Mouse (Mus musculus): ENCODE data around the gene Itih5. TPM values are rescaled to one million over a fixed set of nuclear protein-coding genes. Genes with fewer than 3 reads are reported as not detected.

The Itih5 gene
- polyA plus RNA-seq, 1 experiment from 2014 or later: 3.7 TPM

DNA sequence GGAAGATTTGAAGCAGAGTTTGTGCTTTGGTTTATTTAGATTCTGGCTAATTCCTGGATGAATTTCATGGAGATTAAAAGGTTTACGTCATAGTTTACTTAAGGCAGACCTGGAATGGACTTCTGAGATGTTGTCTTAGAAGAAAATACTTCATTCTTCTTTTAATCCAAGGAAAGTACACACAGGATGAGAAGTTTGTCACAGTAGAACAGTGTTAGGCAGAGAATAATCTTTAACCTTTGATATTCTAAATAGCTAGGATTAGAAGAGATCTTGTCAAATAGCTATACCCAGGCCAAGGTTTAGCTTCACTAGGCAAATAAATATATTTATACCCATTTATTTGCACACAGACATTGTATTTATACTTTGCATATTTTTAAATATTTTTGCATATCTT is 73.5 kb downstream of the Itih5 start:
- H3K4me2 ChIP-seq (ENCODE audit: low read depth, low read length, severe bottlenecking): no peak overlapping the region
- H3K36me3 ChIP-seq (ENCODE audit: control insufficient read depth, insufficient read depth, low read length): no peaks in the 10 kb centered on the region
- DNase-seq (ENCODE audit: low spot score) (no peak), ATAC-seq (replicated peaks; ENCODE audit: low FRiP score) (no peak)
- H3K4me3 ChIP-seq (ENCODE audit: low read depth, low read length): no peak overlapping the region
- H3K27me3 ChIP-seq (ENCODE audit: control insufficient read depth, insufficient read depth, low read length): no peaks in the 10 kb centered on the region
- no peak overlapping the region for H3K27ac ChIP-seq (ENCODE audit: low read depth, low read length)
- H3K9ac ChIP-seq (ENCODE audit: low read length): no peak overlapping the region
- H3K9me3 ChIP-seq (ENCODE audit: control insufficient read depth, low read length): no peaks in the 10 kb centered on the region
- no peaks in the 10 kb centered on the region for H3K4me1 ChIP-seq (replicated peaks; ENCODE audit: control insufficient read depth, insufficient read depth, low read length)
- WGBS: 94% methylated on average over 1 of the region's 1 CpGs

DNA sequence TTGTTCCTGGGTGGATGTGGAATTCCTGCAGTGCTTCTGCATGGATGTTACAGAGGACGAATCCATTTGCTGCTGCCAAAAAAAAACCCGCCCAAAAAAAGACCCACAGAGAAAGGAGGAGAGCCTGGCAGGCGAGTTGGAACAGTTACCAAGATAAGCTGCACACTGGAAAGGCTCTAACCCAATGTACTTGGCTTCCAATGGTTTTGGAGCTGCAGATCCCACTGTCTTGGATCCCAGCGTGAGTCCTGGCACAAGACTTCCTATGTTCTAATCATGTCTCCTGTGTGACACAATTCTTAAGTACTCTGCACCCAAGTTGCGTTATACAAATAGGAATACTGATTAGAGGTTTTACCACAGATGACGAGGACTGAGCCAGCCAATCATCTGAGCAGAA is 78.6 kb downstream of the Itih5 start:
- Histone ChIP-seq H3K9me3 (ENCODE audit: control insufficient read depth, low read length) (no peaks in the 10 kb centered on the region), H3K27me3 (ENCODE audit: control insufficient read depth, insufficient read depth, low read length) (no peaks in the 10 kb centered on the region), H3K36me3 (ENCODE audit: control insufficient read depth, insufficient read depth, low read length) (no peaks in the 10 kb centered on the region), H3K4me3 (ENCODE audit: low read depth, low read length) (no peak overlapping the region), H3K4me2 (ENCODE audit: low read depth, low read length, severe bottlenecking) (no peak overlapping the region), H3K27ac (ENCODE audit: low read depth, low read length) (no peak overlapping the region), H3K9ac (ENCODE audit: low read length) (no peak overlapping the region), H3K4me1 (replicated peaks; ENCODE audit: control insufficient read depth, insufficient read depth, low read length) (no peaks in the 10 kb centered on the region)
- WGBS: 79% methylated on average over 6 of the region's 6 CpGs
- DNase-seq (ENCODE audit: low spot score) (no peak), ATAC-seq (replicated peaks; ENCODE audit: low FRiP score) (no peak)

DNA sequence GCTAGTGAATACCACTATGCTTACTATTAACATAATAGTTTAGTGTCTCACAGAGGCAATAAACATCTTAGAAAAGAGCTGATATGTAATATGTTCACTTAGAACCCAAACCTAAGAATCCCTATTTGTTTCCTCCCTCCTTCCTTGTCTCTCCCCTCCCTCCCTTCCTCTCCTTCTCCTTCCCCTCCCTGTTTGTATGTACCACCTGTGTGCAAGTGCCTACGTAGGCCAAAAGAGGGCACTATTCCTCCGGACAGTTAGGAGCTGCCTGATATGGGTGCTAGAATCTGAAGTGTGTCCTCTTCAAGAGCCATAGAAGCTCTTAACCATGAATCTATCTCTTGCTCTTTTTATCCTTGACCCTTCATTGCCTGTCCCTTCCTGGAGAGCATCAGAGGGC is 83.2 kb downstream of the Itih5 start:
- Histone ChIP-seq H3K27me3 (ENCODE audit: control insufficient read depth, insufficient read depth, low read length) (no peaks in the 10 kb centered on the region), H3K36me3 (ENCODE audit: control insufficient read depth, insufficient read depth, low read length) (no peaks in the 10 kb centered on the region), H3K27ac (ENCODE audit: low read depth, low read length) (no peak overlapping the region), H3K9ac (ENCODE audit: low read length) (no peak overlapping the region), H3K4me2 (ENCODE audit: low read depth, low read length, severe bottlenecking) (no peak overlapping the region), H3K4me1 (replicated peaks; ENCODE audit: control insufficient read depth, insufficient read depth, low read length) (no peaks in the 10 kb centered on the region), H3K4me3 (ENCODE audit: low read depth, low read length) (no peak overlapping the region), H3K9me3 (ENCODE audit: control insufficient read depth, low read length) (no peaks in the 10 kb centered on the region)
- no peak for ATAC-seq (replicated peaks; ENCODE audit: low FRiP score)
- DNase-seq (ENCODE audit: low spot score): no peak
- 91% methylated on average over 2 of the region's 2 CpGs for WGBS

DNA sequence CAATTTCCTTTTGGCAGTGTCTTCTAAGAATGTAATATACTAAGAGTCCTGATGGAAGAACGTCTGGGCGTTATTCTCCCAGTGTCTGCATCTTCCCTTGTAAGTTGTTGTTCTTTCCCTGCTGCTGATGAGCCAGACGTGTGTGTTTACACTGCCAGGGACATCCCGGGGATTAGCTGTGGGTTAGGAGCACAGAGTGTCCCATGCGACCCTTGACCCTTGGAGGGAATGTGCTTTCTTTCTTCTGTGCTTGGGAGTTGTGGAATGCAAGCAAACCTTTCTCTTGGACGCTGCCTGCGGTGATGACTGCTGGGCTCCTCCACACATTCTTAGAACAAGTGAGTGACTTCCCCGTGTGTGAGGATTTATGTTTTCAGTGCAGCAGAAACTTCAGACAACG is 89.6 kb downstream of the Itih5 start:
- 5% methylated on average over 9 of the region's 9 CpGs for WGBS
- H3K9me3 ChIP-seq (ENCODE audit: control insufficient read depth, low read length): no peaks in the 10 kb centered on the region
- DNase-seq (ENCODE audit: low spot score) (no peak), ATAC-seq (replicated peaks; ENCODE audit: low FRiP score) (no peak)
- no peaks in the 10 kb centered on the region for H3K36me3 ChIP-seq (ENCODE audit: control insufficient read depth, insufficient read depth, low read length)
- H3K4me1 ChIP-seq (replicated peaks; ENCODE audit: control insufficient read depth, insufficient read depth, low read length): no peaks in the 10 kb centered on the region
- no peaks in the 10 kb centered on the region for H3K27me3 ChIP-seq (ENCODE audit: control insufficient read depth, insufficient read depth, low read length)
- no peak overlapping the region for H3K4me3 ChIP-seq (ENCODE audit: low read depth, low read length)
- no peak overlapping the region for H3K27ac ChIP-seq (ENCODE audit: low read depth, low read length)
- H3K4me2 ChIP-seq (ENCODE audit: low read depth, low read length, severe bottlenecking): no peak overlapping the region
- no peak overlapping the region for H3K9ac ChIP-seq (ENCODE audit: low read length)

DNA sequence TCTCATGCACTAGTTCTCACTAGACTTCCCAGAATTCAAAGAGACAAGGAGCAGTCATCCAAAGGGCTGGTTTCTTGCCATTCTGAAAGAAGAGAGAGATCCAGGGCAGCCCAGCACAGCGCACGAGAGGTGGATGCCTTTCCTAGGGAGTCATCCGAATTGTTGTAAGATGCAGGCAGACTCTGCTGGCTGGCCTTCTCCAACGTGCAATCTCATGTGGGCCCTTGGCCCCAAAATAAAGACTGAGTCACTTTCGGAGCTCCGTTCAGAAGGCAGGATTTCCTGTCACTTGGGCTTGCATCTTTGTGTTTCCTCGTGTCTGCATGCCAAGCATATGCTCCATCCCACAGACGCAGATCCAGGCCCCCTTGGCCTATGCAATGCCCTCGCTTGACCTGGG is 97.1 kb downstream of the Itih5 start:
- H3K4me2 ChIP-seq (ENCODE audit: low read depth, low read length, severe bottlenecking): no peak overlapping the region
- H3K4me1 ChIP-seq (replicated peaks; ENCODE audit: control insufficient read depth, insufficient read depth, low read length): no peaks in the 10 kb centered on the region
- no peaks in the 10 kb centered on the region for H3K36me3 ChIP-seq (ENCODE audit: control insufficient read depth, insufficient read depth, low read length)
- no peak overlapping the region for H3K27ac ChIP-seq (ENCODE audit: low read depth, low read length)
- H3K9me3 ChIP-seq (ENCODE audit: control insufficient read depth, low read length): no peaks in the 10 kb centered on the region
- H3K27me3 ChIP-seq (ENCODE audit: control insufficient read depth, insufficient read depth, low read length): no peaks in the 10 kb centered on the region
- ATAC-seq (replicated peaks; ENCODE audit: low FRiP score) (no peak), DNase-seq (ENCODE audit: low spot score) (no peak)
- no peak overlapping the region for H3K4me3 ChIP-seq (ENCODE audit: low read depth, low read length)
- no peak overlapping the region for H3K9ac ChIP-seq (ENCODE audit: low read length)
- 76% methylated on average over 9 of the region's 9 CpGs for WGBS

DNA sequence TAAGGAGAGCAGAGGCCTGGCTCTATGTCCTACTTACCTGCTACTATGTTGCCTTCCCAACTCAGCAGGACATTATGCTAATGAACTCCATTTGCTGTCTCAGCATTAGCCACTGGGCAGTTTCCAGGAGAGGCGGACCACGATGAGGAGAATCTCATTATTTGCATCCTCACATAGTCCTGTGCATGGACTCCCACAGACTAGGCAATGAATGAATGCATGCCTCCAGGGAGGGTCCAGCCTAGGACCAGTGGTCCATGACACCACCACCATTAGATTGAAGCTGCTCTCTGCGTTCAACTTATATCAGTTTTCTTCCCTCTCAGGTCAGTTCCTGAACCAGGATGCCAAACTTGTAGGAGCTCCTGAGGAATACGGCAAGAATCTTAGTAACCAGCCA is 97.6 kb downstream of the Itih5 start:
- no peak overlapping the region for H3K4me3 ChIP-seq (ENCODE audit: low read depth, low read length)
- H3K4me1 ChIP-seq (replicated peaks; ENCODE audit: control insufficient read depth, insufficient read depth, low read length): no peaks in the 10 kb centered on the region
- H3K4me2 ChIP-seq (ENCODE audit: low read depth, low read length, severe bottlenecking): no peak overlapping the region
- ATAC-seq (replicated peaks; ENCODE audit: low FRiP score): no peak
- H3K27me3 ChIP-seq (ENCODE audit: control insufficient read depth, insufficient read depth, low read length): no peaks in the 10 kb centered on the region
- no peak overlapping the region for H3K27ac ChIP-seq (ENCODE audit: low read depth, low read length)
- WGBS: 73% methylated on average over 4 of the region's 4 CpGs
- no peak for DNase-seq (ENCODE audit: low spot score)
- H3K9me3 ChIP-seq (ENCODE audit: control insufficient read depth, low read length): no peaks in the 10 kb centered on the region
- H3K9ac ChIP-seq (ENCODE audit: low read length): no peak overlapping the region
- no peaks in the 10 kb centered on the region for H3K36me3 ChIP-seq (ENCODE audit: control insufficient read depth, insufficient read depth, low read length)

DNA sequence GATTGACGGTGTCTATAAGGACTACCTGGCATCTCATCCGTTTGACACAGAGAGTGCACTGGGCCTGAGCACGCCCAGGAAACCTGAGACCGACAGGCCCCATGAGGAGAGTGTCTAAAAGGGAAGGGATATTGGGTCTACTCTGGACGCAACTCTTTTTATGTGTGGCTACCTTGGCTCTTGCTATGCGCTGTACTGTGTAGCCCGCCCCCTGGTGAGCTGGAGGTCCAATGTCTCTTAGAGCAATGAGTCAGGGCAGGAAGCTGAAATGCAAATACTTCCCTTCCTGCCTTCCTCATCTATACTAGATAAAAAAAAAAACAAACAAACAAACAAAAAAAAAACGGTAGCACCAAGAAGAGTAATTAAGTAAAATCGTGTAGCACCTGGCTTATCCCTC is 98.1 kb downstream of the Itih5 start:
- H3K36me3 ChIP-seq (ENCODE audit: control insufficient read depth, insufficient read depth, low read length): no peaks in the 10 kb centered on the region
- no peak overlapping the region for H3K9ac ChIP-seq (ENCODE audit: low read length)
- H3K4me2 ChIP-seq (ENCODE audit: low read depth, low read length, severe bottlenecking): no peak overlapping the region
- WGBS: 89% methylated on average over 9 of the region's 9 CpGs
- no peaks in the 10 kb centered on the region for H3K9me3 ChIP-seq (ENCODE audit: control insufficient read depth, low read length)
- H3K27me3 ChIP-seq (ENCODE audit: control insufficient read depth, insufficient read depth, low read length): no peaks in the 10 kb centered on the region
- no peaks in the 10 kb centered on the region for H3K4me1 ChIP-seq (replicated peaks; ENCODE audit: control insufficient read depth, insufficient read depth, low read length)
- no peak overlapping the region for H3K4me3 ChIP-seq (ENCODE audit: low read depth, low read length)
- no peak for ATAC-seq (replicated peaks; ENCODE audit: low FRiP score)
- DNase-seq (ENCODE audit: low spot score): no peak
- H3K27ac ChIP-seq (ENCODE audit: low read depth, low read length): no peak overlapping the region

DNA sequence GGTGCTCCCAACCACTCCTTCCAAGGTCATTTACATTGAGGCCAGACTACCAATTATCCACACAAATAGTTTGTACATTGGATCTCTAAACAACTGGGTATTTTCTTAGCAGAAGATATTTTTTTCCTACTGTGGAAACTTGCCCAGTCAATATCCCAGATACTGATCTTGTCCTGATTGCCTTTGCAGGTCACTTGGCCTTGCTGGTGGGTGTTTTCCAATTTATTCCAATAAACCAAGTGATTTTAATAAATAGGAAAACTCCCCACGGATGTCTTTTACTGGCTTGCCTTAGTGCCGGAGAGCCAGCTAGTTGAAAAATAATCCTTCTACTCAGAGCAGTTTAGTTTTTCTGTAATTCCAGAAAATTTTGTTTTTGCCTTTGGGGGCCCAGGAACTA is 98.6 kb downstream of the Itih5 start:
- Histone ChIP-seq H3K4me3 (ENCODE audit: low read depth, low read length) (no peak overlapping the region), H3K9me3 (ENCODE audit: control insufficient read depth, low read length) (no peaks in the 10 kb centered on the region), H3K4me2 (ENCODE audit: low read depth, low read length, severe bottlenecking) (no peak overlapping the region), H3K4me1 (replicated peaks; ENCODE audit: control insufficient read depth, insufficient read depth, low read length) (no peaks in the 10 kb centered on the region), H3K27ac (ENCODE audit: low read depth, low read length) (no peak overlapping the region), H3K9ac (ENCODE audit: low read length) (no peak overlapping the region), H3K36me3 (ENCODE audit: control insufficient read depth, insufficient read depth, low read length) (no peaks in the 10 kb centered on the region), H3K27me3 (ENCODE audit: control insufficient read depth, insufficient read depth, low read length) (no peaks in the 10 kb centered on the region)
- ATAC-seq (replicated peaks; ENCODE audit: low FRiP score): no peak
- WGBS: 94% methylated on average over 2 of the region's 2 CpGs
- no peak for DNase-seq (ENCODE audit: low spot score)

DNA sequence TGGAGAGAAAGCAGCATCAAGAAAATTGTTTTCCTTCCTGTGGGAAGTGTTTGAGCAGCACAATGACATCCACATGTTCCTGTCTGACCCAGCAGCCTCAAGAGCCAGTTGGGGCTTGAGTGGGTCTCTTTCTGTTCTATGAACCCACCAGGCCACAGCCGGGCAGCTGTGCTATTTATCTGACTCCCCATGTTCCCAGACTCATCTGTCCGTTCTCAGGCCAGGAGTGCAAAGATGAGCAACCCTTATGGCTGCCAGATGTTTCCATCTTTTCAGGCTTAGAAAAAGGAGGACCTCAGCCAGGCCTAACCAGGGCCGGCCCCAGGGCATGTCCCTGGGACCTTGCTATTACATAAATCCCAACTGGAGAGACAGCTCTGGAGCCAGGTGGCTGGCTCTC is 100.0 kb downstream of the Itih5 start:
- no peaks in the 10 kb centered on the region for H3K27me3 ChIP-seq (ENCODE audit: control insufficient read depth, insufficient read depth, low read length)
- ATAC-seq (replicated peaks; ENCODE audit: low FRiP score) (no peak), DNase-seq (ENCODE audit: low spot score) (no peak)
- H3K9me3 ChIP-seq (ENCODE audit: control insufficient read depth, low read length): no peaks in the 10 kb centered on the region
- no peak overlapping the region for H3K9ac ChIP-seq (ENCODE audit: low read length)
- no peaks in the 10 kb centered on the region for H3K36me3 ChIP-seq (ENCODE audit: control insufficient read depth, insufficient read depth, low read length)
- H3K4me2 ChIP-seq (ENCODE audit: low read depth, low read length, severe bottlenecking): no peak overlapping the region
- H3K4me1 ChIP-seq (replicated peaks; ENCODE audit: control insufficient read depth, insufficient read depth, low read length): no peaks in the 10 kb centered on the region
- no peak overlapping the region for H3K4me3 ChIP-seq (ENCODE audit: low read depth, low read length)
- H3K27ac ChIP-seq (ENCODE audit: low read depth, low read length): no peak overlapping the region
- WGBS: 73% methylated on average over 3 of the region's 3 CpGs
